Mouse (Mus musculus) C2C12 (cell line): ENCODE results near the gene Mta2.

Source experiments
- CEBPB ChIP-seq: IDR thresholded peaks from one replicate; pipeline ENCODE4 v1.6.1; 2011; ENCODE audit warnings: low read depth, mild to moderate bottlenecking, control low read depth, moderate library complexity
- CTCF ChIP-seq: IDR thresholded peaks from one replicate; pipeline ENCODE4 v1.5.1; 2011; ENCODE audit not compliant: control insufficient read depth, insufficient read depth, insufficient read length
- FOSL1 ChIP-seq: IDR thresholded peaks from one replicate; pipeline ENCODE4 v1.8.0; 2011; ENCODE audit warnings: mild to moderate bottlenecking, low read length; ENCODE audit not compliant: poor library complexity, insufficient read depth, severe bottlenecking
- MYOD1 ChIP-seq: IDR thresholded peaks from one replicate; pipeline ENCODE4 v1.6.1; 2011; ENCODE audit warnings: low read depth; ENCODE audit not compliant: control insufficient read depth, insufficient read length
- MYOG ChIP-seq: IDR thresholded peaks from one replicate; pipeline ENCODE4 v1.6.1; 2011; ENCODE audit not compliant: control insufficient read depth, insufficient read length; ENCODE audit errors: extremely low read depth
- USF1 ChIP-seq: IDR thresholded peaks from one replicate; pipeline ENCODE4 v1.6.1; 2011; ENCODE audit warnings: low read depth, mild to moderate bottlenecking, control low read depth, moderate library complexity

DNA sequence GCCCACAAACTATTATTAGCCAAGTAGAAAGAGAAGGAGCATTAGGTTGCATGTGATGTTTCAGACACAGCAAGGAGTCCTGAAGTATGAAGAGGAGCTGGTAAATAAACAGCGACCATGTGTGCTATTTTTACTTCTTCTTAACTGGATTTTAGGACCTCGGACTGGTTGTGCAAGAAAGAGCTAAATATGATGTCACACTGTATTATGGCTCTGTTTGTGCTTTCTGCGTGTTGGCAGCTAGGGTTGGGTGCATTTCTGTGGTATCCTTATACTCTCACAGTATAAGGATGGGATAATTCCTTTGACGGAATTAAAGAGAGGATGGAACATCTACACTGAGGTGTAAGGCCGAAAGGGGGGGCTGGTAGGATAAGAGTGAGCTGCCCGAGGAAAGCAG lies 3.6 kb downstream of the Mta2 start:
- TF ChIP-seq CTCF (no peak), MYOD1 (no peak), FOSL1 (no peak), MYOG (no peak), USF1 (no peak), CEBPB (no peak)
